Mouse (Mus musculus) lung, adult 2 months (tissue): ENCODE measurements around the gene Arid1b.

Source experiments
- CTCF ChIP-seq: fragments of 200-500 bp; IDR thresholded peaks from 2 replicates; pipeline ENCODE4 v1.5.1; 2011; ENCODE audit warnings: mild to moderate bottlenecking, low read length, control low read depth; ENCODE audit not compliant: insufficient read depth
- POLR2A ChIP-seq: fragments of 200-500 bp; IDR thresholded peaks from 2 replicates; pipeline ENCODE4 v1.6.1; 2011; ENCODE audit warnings: low read depth, mild to moderate bottlenecking, control low read depth, low read length, borderline replicate concordance; ENCODE audit errors: extremely low read depth

DNA sequence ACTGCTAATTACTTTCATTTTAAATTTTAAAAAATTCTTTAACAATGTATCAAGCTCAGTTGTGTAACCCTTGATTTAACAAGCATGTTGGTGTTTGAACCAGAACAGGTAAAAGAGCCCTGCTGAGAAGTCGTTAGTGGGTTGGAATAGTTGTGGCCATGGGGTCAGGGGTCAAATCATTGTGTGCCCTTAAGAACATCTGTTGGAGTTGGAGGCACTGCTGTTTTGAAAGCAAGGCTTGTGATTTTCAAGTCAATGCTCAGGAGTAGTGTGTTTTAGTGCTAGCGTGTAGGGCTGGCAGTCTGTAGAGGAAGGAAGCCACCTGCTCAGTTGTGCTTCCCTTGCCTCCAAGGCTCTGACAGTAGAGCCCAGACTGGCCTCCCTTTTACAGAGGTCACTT lies 228.7 kb downstream of the Arid1b start:
- TF ChIP-seq POLR2A (no peak), CTCF (no peak)
